Mouse (Mus musculus) neural tube, embryonic 12.5 days (tissue): ENCODE measurements at regions not wholly inside any gene's neighbourhood (a gene's known extent, or its start where the extent isn't known, plus 50 kb on each side); places are given as distances from the start of the nearest gene placed in this dataset.

Experiments used
- ATAC-seq: fragments of 200-750 bp; cut with Nextera tagmentation; 2 replicates; pipeline ENCODE4 v1.8.0; 2017; ENCODE audit warnings: low read depth, mild to moderate bottlenecking, moderate TSS enrichment, moderate library complexity; ENCODE audit not compliant: low FRiP score
- H3K27ac ChIP-seq: fragments of 300-500 bp; sonication (generic); 2 replicates; pipeline ENCODE4 v1.5.1; 2016
- H3K27me3 ChIP-seq: fragments of 300-500 bp; sonication (generic); replicated peaks from 2 replicates; pipeline ENCODE4 v1.6.1; 2016; ENCODE audit warnings: mild to moderate bottlenecking
- H3K36me3 ChIP-seq: fragments of 300-500 bp; sonication (generic); 2 replicates; pipeline ENCODE4 v1.6.1; 2016; ENCODE audit warnings: mild to moderate bottlenecking
- H3K4me1 ChIP-seq: fragments of 300-500 bp; sonication (generic); 2 replicates; pipeline ENCODE4 v1.6.1; 2016
- H3K4me2 ChIP-seq: fragments of 300-500 bp; sonication (generic); replicated peaks from 2 replicates; pipeline ENCODE4 v1.6.1; 2016; ENCODE audit warnings: mild to moderate bottlenecking
- H3K4me3 ChIP-seq: fragments of 300-500 bp; sonication (generic); 2 replicates; pipeline ENCODE4 v1.5.1; 2016
- H3K9ac ChIP-seq: fragments of 300-500 bp; sonication (generic); 2 replicates; pipeline ENCODE4 v1.6.1; 2016; ENCODE audit warnings: mild to moderate bottlenecking
- H3K9me3 ChIP-seq: fragments of 300-500 bp; sonication (generic); 2 replicates; pipeline ENCODE4 v1.6.1; 2016; ENCODE audit warnings: mild to moderate bottlenecking
- WGBS: fragments of 180-500 bp; shearing (Covaris S2); methylation state at CpG from one replicate; pipeline ENCODE4 v1.1.7; 2016; 5-methylcytosine and 5-hydroxymethylcytosine counted together

GRCm38 (mm10) chr4:84019500-84020255, 494.3 kb downstream of the Ccdc171 start:
- Histone ChIP-seq H3K4me1 (peaks cover 7% of the 10 kb centered on the region; the same call in 1 of the 2 replicates), H3K4me3 (no peak overlapping the region), H3K4me2 (no peak overlapping the region), H3K36me3 (no peaks in the 10 kb centered on the region), H3K27me3 (no peaks in the 10 kb centered on the region), H3K27ac (no peak overlapping the region), H3K9ac (no peak overlapping the region), H3K9me3 (no peaks in the 10 kb centered on the region)
- 78% methylated on average over 14 of the region's 14 CpGs for WGBS
- no peak for ATAC-seq

- no peak overlapping the region for H3K9ac ChIP-seq
- no peak overlapping the region for H3K4me2 ChIP-seq
- no peak overlapping the region for H3K4me3 ChIP-seq
- no peak for ATAC-seq
- H3K4me1 ChIP-seq = peaks cover 7% of the 10 kb centered on the region; the same call in 1 of the 2 replicates
- H3K27me3 ChIP-seq = no peaks in the 10 kb centered on the region
- no peak overlapping the region for H3K27ac ChIP-seq
- no peaks in the 10 kb centered on the region for H3K9me3 ChIP-seq
- 70% methylated on average over 1 of the region's 1 CpGs for WGBS
- H3K36me3 ChIP-seq = no peaks in the 10 kb centered on the region
Observed at GRCm38 (mm10) chr4:84020692-84021091, 495.3 kb downstream of the Ccdc171 start.

- 90% methylated on average over 7 of the region's 7 CpGs for WGBS
- H3K4me1 ChIP-seq = no peaks in the 10 kb centered on the region
- ATAC-seq = no peak
Observed at GRCm38 (mm10) chr4:84022323-84022722, 497.0 kb downstream of the Ccdc171 start.

GRCm38 (mm10) chr4:84026144-84026543, 500.8 kb downstream of the Ccdc171 start:
- H3K27ac ChIP-seq = no peak overlapping the region
- H3K4me3 ChIP-seq = no peak overlapping the region
- no peaks in the 10 kb centered on the region for H3K9me3 ChIP-seq
- H3K36me3 ChIP-seq = no peaks in the 10 kb centered on the region
- no peak overlapping the region for H3K4me2 ChIP-seq
- H3K9ac ChIP-seq = no peak overlapping the region
- 83% methylated on average over 8 of the region's 8 CpGs for WGBS
- H3K4me1 ChIP-seq = no peaks in the 10 kb centered on the region
- ATAC-seq = no peak
- no peaks in the 10 kb centered on the region for H3K27me3 ChIP-seq

More at GRCm38 (mm10) chr4:84022323-84022722, 497.0 kb downstream of the Ccdc171 start:
- H3K9ac ChIP-seq = no peak overlapping the region
- no peak overlapping the region for H3K4me3 ChIP-seq
- no peaks in the 10 kb centered on the region for H3K27me3 ChIP-seq
- H3K4me2 ChIP-seq = no peak overlapping the region
- no peaks in the 10 kb centered on the region for H3K36me3 ChIP-seq
- H3K27ac ChIP-seq = no peak overlapping the region
- H3K9me3 ChIP-seq = no peaks in the 10 kb centered on the region

- no peaks in the 10 kb centered on the region for H3K27me3 ChIP-seq
- 19% methylated on average over 5 of the region's 5 CpGs for WGBS
- no peak overlapping the region for H3K4me2 ChIP-seq
- no peaks in the 10 kb centered on the region for H3K4me1 ChIP-seq
- H3K9me3 ChIP-seq = no peaks in the 10 kb centered on the region
- no peak overlapping the region for H3K27ac ChIP-seq
- ATAC-seq = no peak
- no peak overlapping the region for H3K9ac ChIP-seq
- no peaks in the 10 kb centered on the region for H3K36me3 ChIP-seq
- H3K4me3 ChIP-seq = no peak overlapping the region
Observed at GRCm38 (mm10) chr4:84028120-84028519, 502.8 kb downstream of the Ccdc171 start.

- Histone ChIP-seq H3K36me3 (no peaks in the 10 kb centered on the region), H3K9me3 (no peaks in the 10 kb centered on the region), H3K27ac (no peak overlapping the region), H3K27me3 (no peaks in the 10 kb centered on the region), H3K4me3 (no peak overlapping the region), H3K9ac (no peak overlapping the region), H3K4me1 (no peaks in the 10 kb centered on the region), H3K4me2 (no peak overlapping the region)
- 88% methylated on average over 5 of the region's 5 CpGs for WGBS
- no peak for ATAC-seq
Observed at GRCm38 (mm10) chr4:84030916-84031315, 505.6 kb downstream of the Ccdc171 start.

- no peak overlapping the region for H3K4me2 ChIP-seq
- 45% methylated on average over 10 of the region's 10 CpGs for WGBS
Observed at GRCm38 (mm10) chr4:84032505-84032904, 507.2 kb downstream of the Ccdc171 start.

GRCm38 (mm10) chr4:84035347-84035746, 510.0 kb downstream of the Ccdc171 start:
- Histone ChIP-seq H3K4me1 (no peaks in the 10 kb centered on the region), H3K9ac (no peak overlapping the region), H3K4me2 (no peak overlapping the region), H3K9me3 (no peaks in the 10 kb centered on the region), H3K36me3 (no peaks in the 10 kb centered on the region), H3K4me3 (no peak overlapping the region), H3K27me3 (no peaks in the 10 kb centered on the region), H3K27ac (no peak overlapping the region)
- 100% methylated on average over 1 of the region's 1 CpGs for WGBS
- ATAC-seq = no peak

More at GRCm38 (mm10) chr4:84032505-84032904, 507.2 kb downstream of the Ccdc171 start:
- Histone ChIP-seq H3K9me3 (no peaks in the 10 kb centered on the region), H3K9ac (no peak overlapping the region), H3K36me3 (no peaks in the 10 kb centered on the region), H3K27ac (no peak overlapping the region), H3K4me1 (no peaks in the 10 kb centered on the region), H3K4me3 (no peak overlapping the region), H3K27me3 (no peaks in the 10 kb centered on the region)
- ATAC-seq = no peak

GRCm38 (mm10) chr4:84037535-84037934, 512.2 kb downstream of the Ccdc171 start:
- H3K27ac ChIP-seq = no peak overlapping the region
- no peaks in the 10 kb centered on the region for H3K36me3 ChIP-seq
- H3K9me3 ChIP-seq = no peaks in the 10 kb centered on the region
- WGBS = 50% methylated on average over 3 of the region's 3 CpGs
- no peak overlapping the region for H3K4me3 ChIP-seq
- H3K4me1 ChIP-seq = no peaks in the 10 kb centered on the region
- no peak for ATAC-seq
- H3K9ac ChIP-seq = no peak overlapping the region
- H3K27me3 ChIP-seq = no peaks in the 10 kb centered on the region
- no peak overlapping the region for H3K4me2 ChIP-seq

GRCm38 (mm10) chr4:84050243-84050642, 524.9 kb downstream of the Ccdc171 start:
- H3K36me3 ChIP-seq = no peaks in the 10 kb centered on the region
- H3K9me3 ChIP-seq = no peaks in the 10 kb centered on the region
- H3K9ac ChIP-seq = no peak overlapping the region
- WGBS = 79% methylated on average over 6 of the region's 6 CpGs
- no peak overlapping the region for H3K4me2 ChIP-seq
- no peaks in the 10 kb centered on the region for H3K4me1 ChIP-seq
- no peak overlapping the region for H3K27ac ChIP-seq
- no peak overlapping the region for H3K4me3 ChIP-seq
- ATAC-seq = no peak
- H3K27me3 ChIP-seq = no peaks in the 10 kb centered on the region

GRCm38 (mm10) chr4:84056863-84057502, 531.6 kb downstream of the Ccdc171 start:
- no peaks in the 10 kb centered on the region for H3K4me1 ChIP-seq
- no peaks in the 10 kb centered on the region for H3K36me3 ChIP-seq
- 87% methylated on average over 6 of the region's 6 CpGs for WGBS
- no peaks in the 10 kb centered on the region for H3K9me3 ChIP-seq
- ATAC-seq = no peak
- H3K9ac ChIP-seq = no peak overlapping the region
- H3K27ac ChIP-seq = no peak overlapping the region
- H3K4me3 ChIP-seq = no peak overlapping the region
- no peak overlapping the region for H3K4me2 ChIP-seq
- H3K27me3 ChIP-seq = no peaks in the 10 kb centered on the region

GRCm38 (mm10) chr4:84060187-84060586, 534.8 kb downstream of the Ccdc171 start:
- Histone ChIP-seq H3K9me3 (no peaks in the 10 kb centered on the region), H3K9ac (no peak overlapping the region), H3K36me3 (no peaks in the 10 kb centered on the region), H3K4me3 (no peak overlapping the region), H3K27ac (no peak overlapping the region), H3K27me3 (no peaks in the 10 kb centered on the region), H3K4me2 (no peak overlapping the region), H3K4me1 (no peaks in the 10 kb centered on the region)
- no peak for ATAC-seq
- WGBS = 83% methylated on average over 2 of the region's 2 CpGs
